Mouse (Mus musculus): ENCODE results near the gene Sync. TPM values are rescaled to one million over a fixed set of nuclear protein-coding genes. Genes with fewer than 3 reads are reported as not detected.
A peak's percentile ranks its signal among the peaks of the same experiment; 100 is the strongest.

Gene Sync
- 2.7 and 2.9 TPM in 2 replicates for polyA plus RNA-seq (2015; fragmentation: Nextera tagmentation; extraction: Ambion mirVana)

DNA sequence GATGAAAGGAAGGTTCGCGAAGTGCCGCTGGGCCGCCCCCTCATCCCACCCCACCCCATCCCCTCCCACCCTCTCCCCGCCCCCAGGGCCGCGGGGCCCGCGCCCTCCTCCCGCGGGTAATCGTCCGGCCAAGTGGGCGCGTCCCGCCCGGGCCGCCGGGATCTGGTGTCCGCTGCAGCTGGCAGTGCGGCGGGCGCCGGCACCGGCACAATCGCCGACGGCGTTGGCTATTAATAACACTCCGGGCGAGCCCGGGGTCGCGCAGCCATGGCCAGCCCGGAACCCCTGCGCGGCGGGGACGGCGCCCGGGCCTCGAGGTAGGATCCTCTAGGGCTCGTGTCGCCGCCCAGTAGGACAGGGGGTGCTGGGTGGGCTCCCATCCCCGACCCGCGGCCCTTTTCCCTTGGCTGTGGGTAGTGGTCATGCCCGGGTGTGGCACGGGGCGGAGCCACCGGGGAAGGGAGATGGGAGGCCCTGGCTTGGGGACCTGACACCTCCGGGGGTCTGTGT lies at the start of gene Sync:
Sync (plus strand) TSS at position 146 of the 510 bp plus-strand sequence.
- H3K4me2 ChIP-seq, result peak within 1 kb of the TSS; percentile 87
- 1% methylated on average over 47 of the region's 53 CpGs for WGBS
- peak within 1 kb of the TSS; percentile 55 for H3K9ac ChIP-seq (replicated peaks)
- H3K27me3 ChIP-seq (replicated peaks), result peaks cover 8% of the 10 kb centered on the region
- no peaks in the 10 kb centered on the region for H3K9me3 ChIP-seq (replicated peaks)
- no peaks in the 10 kb centered on the region for H3K36me3 ChIP-seq
- H3K4me3 ChIP-seq (replicated peaks), result peak within 1 kb of the TSS; percentile 49
- ATAC-seq (ENCODE audit: low FRiP score), result no peak; the same call in 1 of the 2 replicates
- H3K27ac ChIP-seq (replicated peaks), result peak within 1 kb of the TSS; percentile 23; the same call in 1 of the 2 replicates
- H3K4me1 ChIP-seq, result peaks cover 22% of the 10 kb centered on the region

DNA sequence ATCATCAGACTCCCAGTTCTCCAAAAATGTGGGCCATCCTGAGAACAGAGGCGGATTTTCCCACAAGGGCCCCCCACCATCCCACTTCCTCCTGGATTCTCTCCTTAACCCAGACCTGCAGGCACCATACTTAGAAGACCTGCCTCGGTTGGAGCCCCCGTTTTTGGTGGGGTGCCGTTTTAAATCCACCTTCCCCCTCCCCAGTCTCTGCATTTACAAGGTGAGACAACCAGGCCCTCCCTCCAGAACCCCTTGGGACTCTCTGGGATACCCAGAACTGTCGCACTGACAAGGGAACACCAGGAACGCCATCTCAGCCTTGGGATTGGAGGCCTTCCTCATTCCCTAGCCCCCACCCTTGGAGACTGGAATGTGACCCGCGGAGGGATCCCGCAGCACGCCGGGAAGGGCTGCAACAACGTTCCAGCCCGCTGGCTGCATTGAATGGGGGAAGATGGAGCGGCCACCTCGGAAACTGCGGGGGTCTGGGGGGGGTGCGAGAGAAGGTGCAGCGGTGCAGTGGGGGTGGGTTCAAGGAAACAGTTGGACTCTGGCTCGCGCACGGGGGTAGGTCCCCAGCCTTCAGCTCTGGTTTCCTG lies 49.5 kb upstream of the Sync start:
- 0 out of 2 replicates have a peak, but pooled peaks have one; percentile 15 for ATAC-seq (ENCODE audit: low FRiP score)
- H3K27ac ChIP-seq (replicated peaks), result peak overlapping the region; percentile 69
- H3K4me2 ChIP-seq, result peak overlapping the region; percentile 92
- H3K27me3 ChIP-seq (replicated peaks), result no peaks in the 10 kb centered on the region
- peaks cover 58% of the 10 kb centered on the region for H3K4me1 ChIP-seq
- peak overlapping the region; percentile 69 for H3K4me3 ChIP-seq (replicated peaks)
- WGBS, result 8% methylated on average over 21 of the region's 21 CpGs
- H3K36me3 ChIP-seq, result no peaks in the 10 kb centered on the region
- H3K9me3 ChIP-seq (replicated peaks), result no peaks in the 10 kb centered on the region
- H3K9ac ChIP-seq (replicated peaks), result peak overlapping the region; percentile 79

DNA sequence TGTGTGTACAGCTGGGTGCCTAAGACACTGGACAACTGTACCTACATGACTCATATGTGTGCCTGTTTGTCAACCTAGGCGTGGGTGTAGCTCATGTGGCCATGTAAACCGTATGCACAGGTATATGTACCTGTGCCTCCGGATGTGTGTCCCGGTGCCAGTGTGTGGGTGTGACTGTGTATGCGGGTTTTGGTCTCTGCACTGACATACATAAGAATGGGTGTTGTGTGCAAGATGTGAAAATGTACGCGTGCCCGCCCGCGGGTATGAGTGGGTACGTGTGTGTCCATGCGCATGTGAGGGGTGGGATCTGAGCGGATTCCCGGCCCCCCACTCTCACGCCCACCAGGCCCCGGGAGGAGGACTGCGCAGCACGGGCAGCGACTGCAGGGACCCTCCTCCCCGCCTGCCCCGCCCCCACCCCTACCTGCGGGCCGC lies 48.8 kb upstream of the Sync start:
- Histone ChIP-seq H3K4me3 (replicated peaks) (peak overlapping the region; percentile 69), H3K9ac (replicated peaks) (peak overlapping the region; percentile 79), H3K27ac (replicated peaks) (peak overlapping the region; percentile 69), H3K9me3 (replicated peaks) (no peaks in the 10 kb centered on the region), H3K4me2 (peak overlapping the region; percentile 92), H3K27me3 (replicated peaks) (no peaks in the 10 kb centered on the region), H3K4me1 (peaks cover 58% of the 10 kb centered on the region), H3K36me3 (no peaks in the 10 kb centered on the region)
- WGBS, result 0% methylated on average over 23 of the region's 23 CpGs
- peak; percentile 81 for ATAC-seq (ENCODE audit: low FRiP score)

DNA sequence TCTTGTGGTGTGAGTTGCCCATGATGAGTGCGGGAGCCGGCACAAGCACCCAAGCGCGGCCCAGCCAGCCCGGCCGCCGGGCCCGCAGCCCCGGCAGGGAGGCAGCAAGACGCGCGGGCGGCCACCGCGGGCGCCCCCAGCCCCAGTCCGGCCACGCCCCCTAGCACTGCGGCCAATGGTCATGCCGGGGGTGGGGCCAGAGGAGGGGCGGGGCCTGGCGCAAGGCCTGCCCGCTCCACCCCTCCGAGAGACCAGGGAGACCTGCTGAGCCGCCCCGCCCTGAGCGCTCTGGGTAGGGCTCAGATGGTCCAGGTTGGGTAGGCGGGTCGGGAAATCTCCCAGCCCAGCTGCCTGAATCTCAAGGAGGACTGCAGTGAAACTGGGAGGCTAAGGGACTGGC lies 48.3 kb upstream of the Sync start:
- Histone ChIP-seq H3K9me3 (replicated peaks) (no peaks in the 10 kb centered on the region), H3K9ac (replicated peaks) (peak overlapping the region; percentile 79), H3K36me3 (no peaks in the 10 kb centered on the region), H3K4me1 (peaks cover 58% of the 10 kb centered on the region), H3K4me2 (peak overlapping the region; percentile 92), H3K27ac (replicated peaks) (peak overlapping the region; percentile 69), H3K4me3 (replicated peaks) (peak overlapping the region; percentile 69), H3K27me3 (replicated peaks) (no peaks in the 10 kb centered on the region)
- ATAC-seq (ENCODE audit: low FRiP score), result peak; percentile 89
- 0% methylated on average over 29 of the region's 29 CpGs for WGBS

DNA sequence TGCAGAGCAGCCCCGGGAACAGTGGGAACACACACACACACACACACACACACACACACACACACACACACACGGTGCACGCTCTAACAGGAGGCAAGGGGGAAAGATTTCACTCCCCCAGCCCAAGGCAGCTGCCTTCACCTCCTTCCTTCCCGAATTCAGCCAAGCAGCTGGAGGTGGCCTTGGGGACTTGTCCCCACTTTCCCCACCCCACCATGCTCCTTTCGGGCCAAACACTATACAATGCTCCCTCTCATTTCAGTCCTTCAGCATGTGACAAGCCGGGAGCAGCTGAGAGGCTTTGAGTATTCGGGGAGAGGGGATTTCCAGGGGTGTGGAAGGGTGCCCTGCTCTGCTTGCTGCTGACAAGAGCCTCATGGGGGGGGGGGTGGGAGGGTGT lies 45.5 kb upstream of the Sync start:
- no peak overlapping the region for H3K9ac ChIP-seq (replicated peaks)
- H3K27ac ChIP-seq (replicated peaks), result no peak overlapping the region

DNA sequence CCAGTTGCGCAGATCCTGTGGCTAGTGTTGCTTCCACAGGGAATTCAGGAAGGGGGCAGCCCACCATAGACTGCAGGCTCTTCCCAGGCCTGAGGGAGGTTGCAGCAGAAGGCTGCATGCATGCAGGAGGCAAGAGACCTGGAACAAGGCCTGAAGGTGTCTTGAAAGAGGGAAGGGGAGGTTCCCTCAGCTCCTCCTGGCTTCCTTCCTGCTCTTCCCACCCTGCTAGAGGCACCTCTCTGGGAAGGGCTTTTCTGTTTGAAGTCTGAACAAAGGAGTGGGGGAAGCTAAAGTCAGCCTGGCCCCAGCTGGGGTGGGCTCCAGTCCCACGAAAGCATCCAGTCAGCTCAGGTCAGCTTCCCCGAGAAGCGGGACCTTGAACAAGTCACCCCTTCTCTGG lies 45.1 kb upstream of the Sync start:
- H3K27ac ChIP-seq (replicated peaks), result 0 out of 2 replicates have a peak overlapping the region, but pooled peaks have one; percentile 28
- H3K4me1 ChIP-seq, result peaks cover 39% of the 10 kb centered on the region
- H3K4me3 ChIP-seq (replicated peaks), result no peak overlapping the region
- peaks cover 22% of the 10 kb centered on the region for H3K27me3 ChIP-seq (replicated peaks)
- no peak for ATAC-seq (ENCODE audit: low FRiP score)
- no peaks in the 10 kb centered on the region for H3K9me3 ChIP-seq (replicated peaks)
- WGBS, result 32% methylated on average over 4 of the region's 4 CpGs
- no peak overlapping the region for H3K9ac ChIP-seq (replicated peaks)
- no peak overlapping the region for H3K4me2 ChIP-seq
- no peaks in the 10 kb centered on the region for H3K36me3 ChIP-seq

More for the DNA sequence above, 45.5 kb upstream of the Sync start:
- H3K36me3 ChIP-seq, result no peaks in the 10 kb centered on the region
- no peak for ATAC-seq (ENCODE audit: low FRiP score)
- 10% methylated on average over 6 of the region's 7 CpGs for WGBS
- H3K4me1 ChIP-seq, result peaks cover 44% of the 10 kb centered on the region
- H3K9me3 ChIP-seq (replicated peaks), result no peaks in the 10 kb centered on the region
- H3K27me3 ChIP-seq (replicated peaks), result peaks cover 19% of the 10 kb centered on the region
- H3K4me3 ChIP-seq (replicated peaks), result no peak overlapping the region
- no peak overlapping the region for H3K4me2 ChIP-seq

DNA sequence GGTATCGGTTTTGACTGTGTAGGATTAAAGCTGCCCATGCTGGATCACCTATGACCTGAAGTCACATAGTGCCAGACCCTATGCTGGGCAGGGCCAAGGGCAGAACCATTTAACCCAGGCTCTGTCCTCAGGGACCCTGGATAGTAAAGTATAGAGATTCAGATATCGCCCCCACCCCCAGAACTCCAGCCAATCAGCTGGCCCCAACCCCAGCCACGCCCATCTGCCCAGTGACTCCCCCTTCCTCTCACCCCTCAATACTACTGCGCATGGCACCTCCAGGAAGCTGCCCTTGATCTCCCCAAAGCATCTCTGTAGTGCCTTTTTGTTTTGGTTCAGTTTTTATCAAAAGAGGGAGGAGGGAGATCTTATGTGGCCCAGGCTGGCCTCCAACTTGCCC lies 44.7 kb upstream of the Sync start:
- Histone ChIP-seq H3K9ac (replicated peaks) (no peak overlapping the region), H3K36me3 (no peaks in the 10 kb centered on the region)

DNA sequence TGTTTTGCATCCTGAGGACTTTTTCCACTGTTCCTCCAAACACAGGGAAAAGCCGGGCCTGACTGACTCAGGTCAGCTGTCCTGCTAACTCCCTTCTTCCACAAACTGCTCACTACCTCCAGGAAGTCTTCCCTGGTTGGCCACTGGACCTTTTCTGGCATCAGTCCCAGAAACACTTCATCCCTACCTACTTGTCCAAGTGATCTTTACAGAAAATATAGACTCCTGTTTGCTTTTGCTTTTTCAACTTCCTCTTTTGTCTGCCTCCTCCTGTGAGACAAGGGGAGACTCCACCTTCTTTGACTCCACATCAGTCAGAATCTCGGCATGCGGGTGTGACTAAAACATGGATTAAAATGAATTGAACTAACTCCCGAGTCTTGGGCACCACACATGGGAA lies 42.6 kb upstream of the Sync start:
- H3K36me3 ChIP-seq, result no peaks in the 10 kb centered on the region
- H3K4me1 ChIP-seq, result peaks cover 34% of the 10 kb centered on the region
- no peak overlapping the region for H3K27ac ChIP-seq (replicated peaks)
- no peak overlapping the region for H3K4me3 ChIP-seq (replicated peaks)
- H3K9me3 ChIP-seq (replicated peaks), result no peaks in the 10 kb centered on the region
- no peak for ATAC-seq (ENCODE audit: low FRiP score)
- 77% methylated on average over 4 of the region's 4 CpGs for WGBS
- no peak overlapping the region for H3K4me2 ChIP-seq
- H3K27me3 ChIP-seq (replicated peaks), result peaks cover 45% of the 10 kb centered on the region
- H3K9ac ChIP-seq (replicated peaks), result no peak overlapping the region

More for the DNA sequence above, 44.7 kb upstream of the Sync start:
- 13% methylated on average over 4 of the region's 4 CpGs for WGBS
- Histone ChIP-seq H3K9me3 (replicated peaks) (no peaks in the 10 kb centered on the region), H3K4me3 (replicated peaks) (no peak overlapping the region), H3K27me3 (replicated peaks) (peaks cover 26% of the 10 kb centered on the region), H3K27ac (replicated peaks) (0 out of 2 replicates have a peak overlapping the region, but pooled peaks have one; percentile 28), H3K4me2 (no peak overlapping the region), H3K4me1 (peaks cover 36% of the 10 kb centered on the region)
- no peak for ATAC-seq (ENCODE audit: low FRiP score)

DNA sequence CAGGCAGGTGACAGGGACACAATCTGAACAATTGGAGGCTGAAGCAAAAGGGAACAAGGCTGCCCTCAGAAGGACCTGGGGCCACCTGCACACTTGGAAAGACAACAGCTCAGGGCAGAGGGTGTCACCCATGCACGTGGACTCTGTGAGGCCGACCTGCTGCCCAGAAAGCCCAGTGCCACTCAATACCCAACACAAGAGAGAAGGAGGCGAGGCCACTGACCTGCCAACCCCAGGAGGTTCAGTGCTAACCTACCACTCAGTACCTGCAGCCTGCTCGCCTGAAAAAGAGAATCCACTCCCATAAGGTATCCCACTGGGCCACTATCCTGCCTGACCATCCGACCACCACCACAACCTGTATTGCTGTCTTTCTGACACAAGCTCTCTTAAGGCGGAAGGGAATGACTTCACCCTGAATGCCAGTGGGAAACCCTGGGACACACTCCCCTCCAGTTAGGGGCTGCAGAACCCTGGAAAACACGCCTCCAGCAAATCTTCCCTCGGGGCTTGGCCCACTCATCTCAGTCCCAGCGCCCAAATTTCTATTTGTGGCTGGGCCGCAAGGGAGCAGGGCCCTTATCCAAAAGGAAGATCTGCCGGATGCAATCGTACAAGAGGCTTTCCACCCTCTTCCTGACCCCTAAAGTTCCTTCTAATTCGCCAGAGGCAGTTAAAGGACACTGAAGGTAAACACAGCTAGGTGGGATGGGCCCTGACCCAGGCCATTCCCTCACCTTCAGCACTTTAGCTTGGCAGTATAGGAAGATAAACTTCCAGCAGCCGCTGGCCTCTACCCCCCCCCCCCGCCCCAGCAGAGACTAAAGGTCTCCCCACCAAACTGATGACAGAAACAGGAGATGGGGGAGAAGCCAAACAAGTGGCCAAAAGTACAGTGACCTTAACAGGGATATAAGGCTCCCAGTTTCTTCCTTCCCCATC lies 40.8 kb upstream of the Sync start:
- Histone ChIP-seq H3K27ac (replicated peaks) (no peak overlapping the region), H3K9me3 (replicated peaks) (no peaks in the 10 kb centered on the region)

DNA sequence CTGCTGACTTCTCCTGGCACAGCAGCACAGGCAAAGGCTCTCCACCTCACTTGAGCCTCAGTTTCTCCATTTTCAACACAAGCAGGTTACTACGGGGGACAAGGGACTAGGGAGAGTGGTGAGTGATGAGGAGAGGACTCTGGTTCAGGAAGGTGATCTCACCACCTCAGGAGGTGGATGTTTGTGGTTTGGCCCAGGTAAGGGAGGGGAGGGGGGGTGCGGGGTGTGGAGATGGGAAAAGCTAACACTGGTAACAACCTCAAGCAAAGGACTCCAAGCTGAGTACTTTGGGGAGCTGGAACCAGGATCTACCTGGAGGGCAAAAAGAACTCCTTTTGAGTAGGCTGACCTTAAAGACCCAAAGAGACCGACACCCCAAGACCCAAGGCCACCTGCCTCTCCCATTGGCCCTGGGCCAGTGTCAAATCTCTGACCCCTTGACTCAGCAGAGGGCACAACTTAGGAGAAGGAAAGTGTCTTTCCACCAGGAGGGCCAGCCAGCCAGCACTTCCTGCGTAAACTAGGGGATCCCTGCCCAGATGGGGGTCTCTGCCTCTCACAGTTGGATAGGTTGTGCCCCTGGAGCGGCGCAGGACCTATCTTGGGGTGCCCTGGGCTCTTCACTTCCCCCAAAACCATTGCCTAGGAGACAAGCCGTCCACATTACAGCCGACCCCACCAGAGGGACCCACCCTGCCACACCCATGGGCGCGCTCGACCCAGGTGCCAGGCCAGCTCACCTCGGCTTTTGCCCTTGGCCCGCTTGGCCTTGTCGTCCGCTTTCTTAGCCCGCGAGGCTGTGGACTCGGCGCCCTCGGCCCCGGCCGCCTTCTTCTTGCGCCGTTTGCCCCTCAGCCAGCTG lies 39.8 kb upstream of the Sync start:
- Histone ChIP-seq H3K4me3 (replicated peaks) (peak overlapping the region; percentile 49), H3K4me1 (peaks cover 31% of the 10 kb centered on the region), H3K9ac (replicated peaks) (peak overlapping the region; percentile 60), H3K27ac (replicated peaks) (no peak overlapping the region), H3K9me3 (replicated peaks) (no peaks in the 10 kb centered on the region), H3K36me3 (no peaks in the 10 kb centered on the region), H3K4me2 (peak overlapping the region; percentile 100), H3K27me3 (replicated peaks) (peaks cover 61% of the 10 kb centered on the region)
- 12% methylated on average over 24 of the region's 24 CpGs for whole genome bisulfite sequencing
- ATAC-seq (ENCODE audit: low FRiP score), result no peak

More for the DNA sequence above, 40.8 kb upstream of the Sync start:
- WGBS, result 45% methylated on average over 15 of the region's 15 CpGs
- peaks cover 61% of the 10 kb centered on the region for H3K27me3 ChIP-seq (replicated peaks)
- no peak for ATAC-seq (ENCODE audit: low FRiP score)
- H3K4me2 ChIP-seq, result peak overlapping the region; percentile 6; the same call in 1 of the 2 replicates
- no peak overlapping the region for H3K4me3 ChIP-seq (replicated peaks)
- H3K9ac ChIP-seq (replicated peaks), result no peak overlapping the region
- peaks cover 38% of the 10 kb centered on the region for H3K4me1 ChIP-seq
- H3K36me3 ChIP-seq, result no peaks in the 10 kb centered on the region
